Mouse (Mus musculus): ENCODE measurements around the gene Inpp4b.

The Inpp4b gene

GRCm38 (mm10) chr8:81342236-81342998 lies at the start of gene Inpp4b:
Gene Inpp4b, plus strand, starts transcription at chr8:81342556.
- CTCF ChIA-PET, result no interaction called here

- CTCF ChIA-PET, result no interaction called here
Observed at GRCm38 (mm10) chr8:81335250-81335649, 7.1 kb upstream of the Inpp4b start.

- CTCF ChIA-PET, result interaction anchor here (0.7 kb wide), 1 partner anchor 452 kb away, joined by 3 read pairs; no protein-coding TSS in a partner anchor
Observed at GRCm38 (mm10) chr8:81341191-81341590, 1.2 kb upstream of the Inpp4b start.

- CTCF ChIA-PET, result interaction anchor here (0.6 kb wide), 1 partner anchor 11 kb away, joined by 3 read pairs; no protein-coding TSS in a partner anchor
Observed at GRCm38 (mm10) chr8:81341591-81342235, 643 bp upstream of the Inpp4b start.

GRCm38 (mm10) chr8:81342999-81343302 lies 595 bp downstream of the Inpp4b start:
- CTCF ChIA-PET, result no interaction called here

- CTCF ChIA-PET, result no interaction called here
Observed at GRCm38 (mm10) chr8:81345170-81345697, 2.9 kb downstream of the Inpp4b start.

- CTCF ChIA-PET, result no interaction called here
Observed at GRCm38 (mm10) chr8:81349452-81349851, 7.1 kb downstream of the Inpp4b start.

GRCm38 (mm10) chr8:81353460-81353859 lies 11.1 kb downstream of the Inpp4b start:
- CTCF ChIA-PET, result no interaction called here

- CTCF ChIA-PET, result no interaction called here
Observed at GRCm38 (mm10) chr8:81358108-81358507, 15.8 kb downstream of the Inpp4b start.

GRCm38 (mm10) chr8:81360518-81360917 lies 18.2 kb downstream of the Inpp4b start:
- CTCF ChIA-PET, result no interaction called here

- CTCF ChIA-PET, result no interaction called here
Observed at GRCm38 (mm10) chr8:81361162-81361561, 18.8 kb downstream of the Inpp4b start.

- CTCF ChIA-PET, result no interaction called here
Observed at GRCm38 (mm10) chr8:81370607-81371006, 28.3 kb downstream of the Inpp4b start.

GRCm38 (mm10) chr8:81371844-81372243 lies 29.5 kb downstream of the Inpp4b start:
- CTCF ChIA-PET, result no interaction called here

- CTCF ChIA-PET, result interaction anchor here (0.5 kb wide), 1 partner anchor 24 kb away, joined by 4 read pairs; no protein-coding TSS in a partner anchor
Observed at GRCm38 (mm10) chr8:81374877-81375475, 32.6 kb downstream of the Inpp4b start.

- CTCF ChIA-PET, result no interaction called here
Observed at GRCm38 (mm10) chr8:81388953-81389352, 46.6 kb downstream of the Inpp4b start.

GRCm38 (mm10) chr8:81399071-81399470 lies 56.7 kb downstream of the Inpp4b start:
- CTCF ChIA-PET, result interaction anchor here (0.6 kb wide), 1 partner anchor 24 kb away, joined by 4 read pairs; no protein-coding TSS in a partner anchor

- CTCF ChIA-PET, result interaction anchor here (0.6 kb wide), 1 partner anchor 24 kb away, joined by 4 read pairs; no protein-coding TSS in a partner anchor
Observed at GRCm38 (mm10) chr8:81399501-81399900, 57.1 kb downstream of the Inpp4b start.

GRCm38 (mm10) chr8:81412707-81413106 lies 70.4 kb downstream of the Inpp4b start:
- CTCF ChIA-PET, result interaction anchor here (1.3 kb wide), 1 partner anchor 37 kb away, joined by 4 read pairs; no protein-coding TSS in a partner anchor

- CTCF ChIA-PET, result no interaction called here
Observed at GRCm38 (mm10) chr8:81443957-81444356, 101.6 kb downstream of the Inpp4b start.

GRCm38 (mm10) chr8:81449798-81450197 lies 107.4 kb downstream of the Inpp4b start:
- CTCF ChIA-PET, result no interaction called here

GRCm38 (mm10) chr8:81452082-81452481 lies 109.7 kb downstream of the Inpp4b start:
- CTCF ChIA-PET, result no interaction called here

GRCm38 (mm10) chr8:81454830-81455229 lies 112.5 kb downstream of the Inpp4b start:
- CTCF ChIA-PET, result no interaction called here

GRCm38 (mm10) chr8:81463762-81464161 lies 121.4 kb downstream of the Inpp4b start:
- CTCF ChIA-PET, result no interaction called here
